Mouse (Mus musculus): ENCODE data around the gene Wdr3.

DNA sequence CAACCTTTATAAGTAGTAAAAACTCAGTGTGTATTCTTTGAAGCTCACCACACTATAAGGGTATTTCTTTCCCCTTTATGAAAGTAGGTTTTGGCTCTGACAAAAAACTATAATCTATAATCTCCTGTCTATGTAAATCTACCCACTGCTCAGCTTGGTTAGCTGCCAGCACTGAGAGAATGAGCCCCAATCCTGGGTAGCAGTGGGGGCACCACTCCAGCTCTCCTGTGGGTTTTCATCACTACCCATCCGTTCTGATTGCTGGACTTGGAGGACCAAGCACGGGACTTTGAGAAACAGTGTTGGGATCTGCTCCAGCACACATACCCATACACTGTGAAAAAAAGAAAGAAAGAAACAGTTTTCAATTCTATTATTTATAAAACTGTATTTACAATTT is 40.2 kb downstream of the Wdr3 start:
- TF ChIP-seq CTCF (IDR thresholded peaks at IDR 0.05; ENCODE audit: low read depth) (no peak), EP300 (optimal IDR thresholded peaks at IDR 0.05) (no peak)
